In genomic region chr13:70650011-70650436, GRCm38 (mm10) we compare ENCODE assay signal across 11 mouse cellular contexts. TPM values are rescaled to one million over a fixed set of nuclear protein-coding genes. Genes with fewer than 3 reads are reported as not detected.
DNase-seq lines count a peak whose midpoint lies in the region; ATAC-seq and TF ChIP-seq lines count a peak whose summit lies in the region.
"Had no signal": no experiment of that assay in that cellular context is flagged by ENCODE, and none has a peak within 500 bp of the region (broad histone marks: within the 10 kb centered on the region; RNA-seq: fewer than 3 reads in every experiment).

No protein-coding gene starts in this region.

- no peak overlapping the region for H3K4me2 ChIP-seq in kidney, embryonic 16.5 days (replicated peaks; ENCODE audit: low read depth, low read length)
- H3K4me2 ChIP-seq in liver, postnatal 0 days (ENCODE audit: low read depth, low read length), result no peak overlapping the region

- no peak for TF ChIP-seq EP300 in liver, postnatal 0 days (IDR thresholded peaks at IDR 0.05; ENCODE audit: low read depth)

- no peak for TF ChIP-seq CTCF in bone marrow macrophage, adult 2 months (IDR thresholded peaks at IDR 0.05; ENCODE audit: low read depth, low read length)
- no peak for TF ChIP-seq CTCF in liver, postnatal 0 days (IDR thresholded peaks at IDR 0.05; ENCODE audit: low read depth)

- no peak overlapping the region for H3K9ac ChIP-seq in kidney, embryonic 16.5 days (replicated peaks; ENCODE audit: low read length)
- H3K9ac ChIP-seq in liver, postnatal 0 days (replicated peaks), result no peak overlapping the region

- no peak overlapping the region for H3K4me3 ChIP-seq in bone marrow macrophage, adult 2 months (ENCODE audit: insufficient read depth, low read length)
- H3K4me3 ChIP-seq in kidney, embryonic 16.5 days (ENCODE audit: low read length), result no peak overlapping the region
- no peak overlapping the region for H3K4me3 ChIP-seq in liver, postnatal 0 days (ENCODE audit: low read depth, low read length)

- peak overlapping the region; percentile 63 for H3K27ac ChIP-seq in bone marrow macrophage, adult 2 months (ENCODE audit: insufficient read depth, low read depth, low read length)
- peak overlapping the region; percentile 10; the same call in 1 of the 2 replicates for H3K27ac ChIP-seq in kidney, embryonic 16.5 days (ENCODE audit: low read length)
- no peak overlapping the region for H3K27ac ChIP-seq in liver, postnatal 0 days (ENCODE audit: low read depth)

- TF ChIP-seq POLR2A in bone marrow macrophage, adult 2 months (IDR thresholded peaks at IDR 0.05; ENCODE audit: borderline replicate concordance, low read depth, low read length), result no peak

- no peaks in the 10 kb centered on the region for H3K36me3 ChIP-seq in kidney, embryonic 16.5 days (ENCODE audit: insufficient read depth, low read length)
- H3K36me3 ChIP-seq in liver, postnatal 0 days (replicated peaks; ENCODE audit: insufficient read depth, low read length), result no peaks in the 10 kb centered on the region

- peaks cover 33% of the 10 kb centered on the region for H3K4me1 ChIP-seq in bone marrow macrophage, adult 2 months (ENCODE audit: control insufficient read depth, insufficient read depth, low read length)
- peaks cover 14% of the 10 kb centered on the region for H3K4me1 ChIP-seq in kidney, embryonic 16.5 days (ENCODE audit: insufficient read depth, low read length)
- peaks cover 3% of the 10 kb centered on the region; the same call in 1 of the 2 replicates for H3K4me1 ChIP-seq in liver, postnatal 0 days (ENCODE audit: insufficient read depth)

- WGBS in kidney, embryonic 16.5 days, result 42% methylated on average over 3 of the region's 3 CpGs
- 40% methylated on average over 3 of the region's 3 CpGs for WGBS in liver, postnatal 0 days (ENCODE audit: insufficient replicate concordance)

- ATAC-seq in kidney, embryonic 16.5 days (ENCODE audit: low FRiP score, low TSS enrichment), result no peak; the same call in 1 of the 2 replicates
- peak; percentile 70 for ATAC-seq in liver, postnatal 0 days
- ATAC-seq in cerebellum, adult (ENCODE audit: insufficient number of reproducible peaks, low FRiP score, low TSS enrichment), result no peak

- H3K27me3 ChIP-seq in kidney, embryonic 16.5 days (ENCODE audit: insufficient read depth, low read length), result no peaks in the 10 kb centered on the region
- no peaks in the 10 kb centered on the region for H3K27me3 ChIP-seq in liver, postnatal 0 days (ENCODE audit: insufficient read depth, low read length)

- H3K9me3 ChIP-seq in kidney, embryonic 16.5 days (ENCODE audit: low read length), result no peaks in the 10 kb centered on the region
- H3K9me3 ChIP-seq in liver, postnatal 0 days (ENCODE audit: low read length), result no peaks in the 10 kb centered on the region

- peak; percentile 47 to 79 for DNase-seq in adrenal gland, adult (ENCODE audit: inconsistent age in 2 of 2, low spot score in 1 of 2)
- no peak for DNase-seq in adrenal gland, postnatal 4 days (ENCODE audit: low spot score in 2 of 2)
- peak; percentile 37 for DNase-seq in liver, postnatal 0 days
- no peak for DNase-seq in ovary, postnatal 10 days (ENCODE audit: low spot score)
- DNase-seq in left cerebral cortex, adult 9 months (ENCODE audit: low spot score in 2 of 2), result no peak
- DNase-seq: cerebellum, postnatal 36 days; gastrocnemius, postnatal 36 days; layer of hippocampus, adult 9-11 months had no signal

RNA-seq across cellular contexts. Expression of gene Ice1, which starts 12.6 kb away (rescaled TPM):
- 10 to 100 TPM; 41.8 to 45.3 TPM for total RNA-seq in adrenal gland, postnatal 4 days (2021)
- polyA plus RNA-seq in bone marrow macrophage, adult 2 months (2012; ENCODE audit: insufficient read depth, insufficient read length, missing spikeins), result 19.8 and 22.7 TPM in 2 replicates
- polyA plus RNA-seq in kidney, embryonic 16.5 days (2015; fragmentation: Nextera tagmentation; extraction: Ambion mirVana), result 19.8 and 19.9 TPM in 2 replicates
- polyA plus RNA-seq in liver, postnatal 0 days (2015; fragmentation: Nextera tagmentation; extraction: Ambion mirVana), result 3.4 and 3.7 TPM in 2 replicates

Comparison
In these comparisons a context has a peak if more than half of its experiments do, and no peak if none do; other contexts are left out.
1. DNase-seq: peak in adrenal gland, adult (2 of 2) and liver, postnatal 0 days (single experiment); none in adrenal gland, postnatal 4 days (0 of 2), ovary, postnatal 10 days (single experiment) and left cerebral cortex, adult 9 months (0 of 2).